Mouse (Mus musculus) left cerebral cortex, adult 8-10 months (tissue): ENCODE measurements around the gene Dhrs9. TPM values are rescaled to one million over a fixed set of nuclear protein-coding genes. Genes with fewer than 3 reads are reported as not detected.
"Not testable (repeated sequence)": the region's sequence is repeated elsewhere in the genome, so short reads cannot be mapped to it uniquely, and the experiment has no call there.

Experiments used
- DNase-seq, 2 experiments: peaks; one replicate each; pipeline ENCODE4 v3.0.0; 2022; ENCODE audit warnings: low spot score in 2 of 2
- total RNA-seq, 4 experiments: library from RNA; stranded (reverse); gene quantifications; 2 replicates each; pipeline ENCODE4 v1.2.4; 2022

Gene Dhrs9
- total RNA-seq = under 1 TPM in 1 of 4 experiments, not detected in 3; 0.18 TPM

GRCm38 (mm10) chr2:69380281-69380680 is at the start of gene Dhrs9:
Gene Dhrs9, plus strand, starts transcription at chr2:69380445.
- DNase-seq = peak in 1 of 2 experiments; percentile 8

- not testable (repeated sequence) for DNase-seq
Measured at GRCm38 (mm10) chr2:69331523-69331922, 48.7 kb upstream of the Dhrs9 start.

- no peak for DNase-seq
Measured at GRCm38 (mm10) chr2:69341506-69341905, 38.7 kb upstream of the Dhrs9 start.

GRCm38 (mm10) chr2:69342496-69343221 is 37.6 kb upstream of the Dhrs9 start, which contains the start of gene Abcb11:
Gene Abcb11, minus strand, starts transcription at chr2:69342616.
- DNase-seq = no peak

GRCm38 (mm10) chr2:69355402-69355801 is 24.8 kb upstream of the Dhrs9 start:
- DNase-seq = not testable (repeated sequence)

GRCm38 (mm10) chr2:69364831-69365230 is 15.4 kb upstream of the Dhrs9 start:
- DNase-seq = no peak

- no peak for DNase-seq
Measured at GRCm38 (mm10) chr2:69365275-69365674, 15.0 kb upstream of the Dhrs9 start.

- no peak for DNase-seq
Measured at GRCm38 (mm10) chr2:69376780-69377179, 3.5 kb upstream of the Dhrs9 start.

GRCm38 (mm10) chr2:69379801-69380200 is 444 bp upstream of the Dhrs9 start:
- no peak for DNase-seq

GRCm38 (mm10) chr2:69381740-69382139 is 1.5 kb downstream of the Dhrs9 start:
- DNase-seq = no peak

GRCm38 (mm10) chr2:69382838-69383237 is 2.6 kb downstream of the Dhrs9 start:
- DNase-seq = no peak

- no peak for DNase-seq
Measured at GRCm38 (mm10) chr2:69386118-69386871, 6.0 kb downstream of the Dhrs9 start.

GRCm38 (mm10) chr2:69393947-69394346 is 13.7 kb downstream of the Dhrs9 start:
- DNase-seq = no peak

GRCm38 (mm10) chr2:69395597-69396248 is 15.5 kb downstream of the Dhrs9 start:
- DNase-seq = no peak

GRCm38 (mm10) chr2:69396760-69397435 is 16.7 kb downstream of the Dhrs9 start:
- no peak for DNase-seq

GRCm38 (mm10) chr2:69400866-69401604 is 20.8 kb downstream of the Dhrs9 start:
- DNase-seq = no peak

GRCm38 (mm10) chr2:69401891-69402290 is 21.6 kb downstream of the Dhrs9 start:
- no peak for DNase-seq

- no peak for DNase-seq
Measured at GRCm38 (mm10) chr2:69402309-69402708, 22.1 kb downstream of the Dhrs9 start.

- no peak for DNase-seq
Measured at GRCm38 (mm10) chr2:69405692-69406091, 25.4 kb downstream of the Dhrs9 start.

- no peak for DNase-seq
Measured at GRCm38 (mm10) chr2:69414539-69414938, 34.3 kb downstream of the Dhrs9 start.

- DNase-seq = no peak
Measured at GRCm38 (mm10) chr2:69415070-69415469, 34.8 kb downstream of the Dhrs9 start.
